Mouse (Mus musculus) intestine, embryonic 14.5 days (tissue): ENCODE data around the gene Coro7. TPM values are rescaled to one million over a fixed set of nuclear protein-coding genes. Genes with fewer than 3 reads are reported as not detected.

Experiments used
- ATAC-seq: fragments of 200-750 bp; cut with Nextera tagmentation; replicated peaks from 2 replicates; pipeline ENCODE4 v1.8.0; 2017; ENCODE audit warnings: low read depth, moderate number of reproducible peaks, moderate TSS enrichment, moderate library complexity; ENCODE audit not compliant: low FRiP score, low TSS enrichment
- DNase-seq: peaks from one replicate; pipeline ENCODE4 v3.0.0-alpha.2; 2018; ENCODE audit warnings: low spot score
- H3K27ac ChIP-seq: fragments of 300-500 bp; sonication (generic); 2 replicates; pipeline ENCODE4 v1.5.1; 2014; ENCODE audit warnings: low read depth, mild to moderate bottlenecking, control low read depth
- H3K27me3 ChIP-seq: fragments of 300-500 bp; sonication (generic); replicated peaks from 2 replicates; pipeline ENCODE4 v1.6.1; 2014; ENCODE audit warnings: low read length, control low read depth; ENCODE audit not compliant: control insufficient read depth, insufficient read depth
- H3K36me3 ChIP-seq: fragments of 300-500 bp; sonication (generic); 2 replicates; pipeline ENCODE4 v1.6.1; 2014; ENCODE audit warnings: low read length, control low read depth; ENCODE audit not compliant: control insufficient read depth, insufficient read depth
- H3K4me1 ChIP-seq: fragments of 300-500 bp; sonication (generic); replicated peaks from 2 replicates; pipeline ENCODE4 v1.6.1; 2014; ENCODE audit warnings: low read length, control low read depth, mixed read lengths; ENCODE audit not compliant: control insufficient read depth, insufficient read depth
- H3K4me2 ChIP-seq: fragments of 300-500 bp; sonication (generic); 2 replicates; pipeline ENCODE4 v1.6.1; 2014; ENCODE audit warnings: low read length
- H3K4me3 ChIP-seq: fragments of 300-500 bp; sonication (generic); 2 replicates; pipeline ENCODE4 v1.5.1; 2014; ENCODE audit warnings: low read depth, low read length, control low read depth, mixed read lengths
- H3K9ac ChIP-seq: fragments of 300-500 bp; sonication (generic); 2 replicates; pipeline ENCODE4 v1.6.1; 2014; ENCODE audit warnings: mild to moderate bottlenecking, low read length
- H3K9me3 ChIP-seq: fragments of 300-500 bp; sonication (generic); 2 replicates; pipeline ENCODE4 v1.6.1; 2016; ENCODE audit warnings: low read length, control low read depth; ENCODE audit not compliant: control insufficient read depth
- WGBS: fragments of 180-500 bp; shearing (Covaris S2); extraction: QIAGEN DNeasy Blood & Tissue Kit; methylation state at CpG from one replicate; pipeline ENCODE4 v1.1.7; 2014; 5-methylcytosine and 5-hydroxymethylcytosine counted together
- polyA plus RNA-seq: library from polyadenylated mRNA; unstranded; fragments of >200 nt; fragmentation: Nextera tagmentation; extraction: Ambion mirVana; gene quantifications from 2 replicates; pipeline ENCODE4 v1.2.1, GENCODE M21; 2014

Gene Coro7
- polyA plus RNA-seq, 1 experiment from 2014 or later = 19.3 TPM

- H3K27me3 ChIP-seq = no peaks in the 10 kb centered on the region
- H3K4me2 ChIP-seq = peak overlapping the region; percentile 57
- H3K9ac ChIP-seq = peak overlapping the region; percentile 78; the same call in 1 of the 2 replicates
- whole genome bisulfite sequencing = 11% methylated on average over 3 of the region's 3 CpGs
- H3K4me1 ChIP-seq = peaks cover 36% of the 10 kb centered on the region
- no peaks in the 10 kb centered on the region for H3K9me3 ChIP-seq
- ATAC-seq = no peak; the same call in 1 of the 2 replicates
- H3K36me3 ChIP-seq = peaks cover 25% of the 10 kb centered on the region
- H3K27ac ChIP-seq = peak overlapping the region; percentile 88
- peak; percentile 65 for DNase-seq
- peak overlapping the region; percentile 64 for H3K4me3 ChIP-seq
Measured at GRCm38 (mm10) chr16:4641119-4641838, 38.3 kb downstream of the Coro7 start.

- peak overlapping the region; percentile 64 for H3K4me3 ChIP-seq
- H3K9me3 ChIP-seq = no peaks in the 10 kb centered on the region
- H3K27ac ChIP-seq = peak overlapping the region; percentile 88
- DNase-seq = peak; percentile 70
- peak; percentile 40 for ATAC-seq
- H3K4me1 ChIP-seq = peaks cover 31% of the 10 kb centered on the region
- WGBS = 1% methylated on average over 17 of the region's 17 CpGs
- peak overlapping the region; percentile 57 for H3K4me2 ChIP-seq
- no peaks in the 10 kb centered on the region for H3K27me3 ChIP-seq
- H3K36me3 ChIP-seq = peaks cover 17% of the 10 kb centered on the region
- H3K9ac ChIP-seq = peak overlapping the region; percentile 78
Measured at GRCm38 (mm10) chr16:4640267-4641005, 39.1 kb downstream of the Coro7 start.

- DNase-seq = peak; percentile 91
- Histone ChIP-seq H3K9me3 (no peaks in the 10 kb centered on the region), H3K4me3 (peak within 1 kb of the TSS; percentile 64), H3K4me2 (peak within 1 kb of the TSS; percentile 57), H3K27me3 (no peaks in the 10 kb centered on the region), H3K27ac (peak within 1 kb of the TSS; percentile 88), H3K4me1 (peaks cover 31% of the 10 kb centered on the region), H3K36me3 (0 out of 2 replicates have a peak, but pooled peaks cover 13% of the 10 kb centered on the region), H3K9ac (peak within 1 kb of the TSS; percentile 78)
- WGBS = 1% methylated on average over 22 of the region's 22 CpGs
- ATAC-seq = peak; percentile 91
Measured at GRCm38 (mm10) chr16:4639831-4640237, 39.7 kb downstream of the Coro7 start, which contains the start of the genes Vasn and Dnaja3. TSS of gene Vasn (plus strand) at chr16:4639941. TSS of gene Dnaja3 (plus strand) at chr16:4639989.

GRCm38 (mm10) chr16:4638891-4639390 is 40.6 kb downstream of the Coro7 start:
- no peak overlapping the region for H3K9ac ChIP-seq
- no peaks in the 10 kb centered on the region for H3K9me3 ChIP-seq
- no peak overlapping the region for H3K4me2 ChIP-seq
- no peaks in the 10 kb centered on the region for H3K27me3 ChIP-seq
- 0 out of 2 replicates have a peak, but pooled peaks cover 6% of the 10 kb centered on the region for H3K36me3 ChIP-seq
- no peak overlapping the region for H3K4me3 ChIP-seq
- WGBS = 89% methylated on average over 3 of the region's 3 CpGs
- ATAC-seq = no peak
- no peak for DNase-seq
- peaks cover 26% of the 10 kb centered on the region for H3K4me1 ChIP-seq
- no peak overlapping the region for H3K27ac ChIP-seq

GRCm38 (mm10) chr16:4635760-4636159 is 43.8 kb downstream of the Coro7 start:
- ATAC-seq (no peak), DNase-seq (no peak)
- Histone ChIP-seq H3K9me3 (no peaks in the 10 kb centered on the region), H3K4me3 (no peak overlapping the region), H3K36me3 (0 out of 2 replicates have a peak, but pooled peaks cover 5% of the 10 kb centered on the region), H3K9ac (no peak overlapping the region), H3K27ac (no peak overlapping the region), H3K4me1 (peaks cover 2% of the 10 kb centered on the region; the same call in 1 of the 2 replicates), H3K4me2 (no peak overlapping the region), H3K27me3 (no peaks in the 10 kb centered on the region)
- WGBS = 77% methylated on average over 4 of the region's 4 CpGs

GRCm38 (mm10) chr16:4634681-4635080 is 44.9 kb downstream of the Coro7 start:
- Histone ChIP-seq H3K4me3 (no peak overlapping the region), H3K36me3 (0 out of 2 replicates have a peak, but pooled peaks cover 7% of the 10 kb centered on the region), H3K4me1 (0 out of 2 replicates have a peak, but pooled peaks cover 2% of the 10 kb centered on the region), H3K27ac (no peak overlapping the region), H3K4me2 (no peak overlapping the region), H3K9me3 (no peaks in the 10 kb centered on the region), H3K27me3 (no peaks in the 10 kb centered on the region), H3K9ac (no peak overlapping the region)
- ATAC-seq = no peak
- DNase-seq = no peak
- WGBS = 81% methylated on average over 9 of the region's 9 CpGs

GRCm38 (mm10) chr16:4633661-4634060 is 45.9 kb downstream of the Coro7 start:
- Histone ChIP-seq H3K36me3 (peaks cover 9% of the 10 kb centered on the region; the same call in 1 of the 2 replicates), H3K9me3 (no peaks in the 10 kb centered on the region), H3K9ac (no peak overlapping the region), H3K4me2 (no peak overlapping the region), H3K4me3 (no peak overlapping the region), H3K27ac (no peak overlapping the region), H3K4me1 (no peaks in the 10 kb centered on the region), H3K27me3 (no peaks in the 10 kb centered on the region)
- DNase-seq (no peak), ATAC-seq (no peak)
- 95% methylated on average over 3 of the region's 3 CpGs for WGBS

GRCm38 (mm10) chr16:4632050-4632449 is 47.5 kb downstream of the Coro7 start:
- Histone ChIP-seq H3K27ac (no peak overlapping the region), H3K4me2 (no peak overlapping the region), H3K9ac (no peak overlapping the region), H3K9me3 (no peaks in the 10 kb centered on the region), H3K4me1 (no peaks in the 10 kb centered on the region), H3K4me3 (no peak overlapping the region), H3K27me3 (no peaks in the 10 kb centered on the region), H3K36me3 (peaks cover 22% of the 10 kb centered on the region)
- 44% methylated on average over 7 of the region's 7 CpGs for WGBS
- DNase-seq = peak; percentile 75
- peak; percentile 37; the same call in 1 of the 2 replicates for ATAC-seq
